Mouse (Mus musculus) ES-Bruce4 (cell line): ENCODE results near the gene Edn1. TPM values are rescaled to one million over a fixed set of nuclear protein-coding genes. Genes with fewer than 3 reads are reported as not detected.

Experiments used
- H3K27ac ChIP-seq: 2 replicates; pipeline ENCODE4 v1.5.1; 2012; ENCODE audit warnings: low read length, inconsistent platforms; ENCODE audit not compliant: insufficient read depth
- H3K27me3 ChIP-seq: 2 replicates; pipeline ENCODE4 v1.6.1; 2012; ENCODE audit warnings: mild to moderate bottlenecking, low read length, inconsistent platforms; ENCODE audit not compliant: control insufficient read depth, poor library complexity, insufficient read depth, severe bottlenecking
- H3K36me3 ChIP-seq: 2 replicates; pipeline ENCODE4 v1.6.1; 2012; ENCODE audit warnings: inconsistent platforms, mild to moderate bottlenecking, low read length, moderate library complexity; ENCODE audit not compliant: control insufficient read depth, poor library complexity, insufficient read depth, severe bottlenecking
- H3K4me1 ChIP-seq: one replicate; pipeline ENCODE4 v1.8.1; 2011; ENCODE audit warnings: low read length; ENCODE audit not compliant: control insufficient read depth, insufficient read depth
- H3K4me3 ChIP-seq: 2 replicates; pipeline ENCODE4 v1.5.1; 2011; ENCODE audit warnings: low read depth, mild to moderate bottlenecking, low read length
- H3K9ac ChIP-seq: 2 replicates; pipeline ENCODE4 v1.6.1; 2012; ENCODE audit warnings: low read depth, mild to moderate bottlenecking, inconsistent platforms; ENCODE audit not compliant: poor library complexity, severe bottlenecking
- H3K9me3 ChIP-seq: replicated peaks from 2 replicates; pipeline ENCODE4 v1.6.1; 2012; ENCODE audit warnings: mild to moderate bottlenecking, low read length, inconsistent platforms; ENCODE audit not compliant: control insufficient read depth, poor library complexity, insufficient read depth, severe bottlenecking
- CTCF ChIP-seq: IDR thresholded peaks from one replicate; pipeline ENCODE4 v1.8.1; 2011; ENCODE audit warnings: low read depth, low read length
- EP300 ChIP-seq: IDR thresholded peaks from 2 replicates; pipeline ENCODE4 v1.6.1; 2011; ENCODE audit warnings: low read depth, low read length; ENCODE audit not compliant: insufficient read depth
- POLR2A ChIP-seq: IDR thresholded peaks from one replicate; pipeline ENCODE4 v1.8.1; 2011; ENCODE audit warnings: low read length; ENCODE audit not compliant: insufficient read depth
- polyA plus RNA-seq: library from polyadenylated mRNA; stranded (reverse); fragments of >200 nt; gene quantifications from 2 replicates; pipeline ENCODE4 v1.2.4, GENCODE M21; 2011; ENCODE audit warnings: low read depth; ENCODE audit not compliant: missing spikeins, insufficient read depth, insufficient read length

Gene Edn1
- polyA plus RNA-seq, 1 experiment = 1.3 TPM

DNA sequence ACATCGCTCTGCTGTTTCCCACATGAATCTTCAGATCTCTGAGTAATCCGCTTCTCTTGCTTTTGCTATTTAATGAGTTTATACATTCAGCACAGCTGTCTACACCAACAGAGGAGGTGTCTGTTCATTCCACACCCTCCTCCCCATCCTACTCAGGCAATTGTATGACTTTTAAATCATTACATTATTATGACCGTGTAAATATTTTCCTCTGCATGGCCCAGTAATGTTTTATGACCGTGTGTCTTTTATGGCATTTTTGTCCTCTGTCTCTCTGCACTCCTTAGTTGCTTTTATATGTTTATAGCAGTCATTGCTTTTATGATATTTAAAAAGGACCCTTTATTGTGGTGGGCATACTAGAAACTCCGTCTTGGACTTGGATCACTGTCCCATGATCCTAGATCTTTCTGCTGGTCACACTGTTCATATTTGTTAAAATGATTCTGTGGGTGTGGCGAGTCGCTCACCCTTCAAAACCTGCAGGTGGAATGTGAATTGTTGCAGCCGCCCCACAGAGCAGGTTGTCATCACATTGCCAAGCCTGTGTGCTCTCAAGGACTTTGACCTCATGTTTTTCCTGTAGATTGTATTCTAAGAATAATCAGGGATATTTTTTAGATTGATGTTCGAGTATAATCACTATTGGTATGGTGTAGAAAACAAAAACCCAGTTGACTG is 24.4 kb upstream of the Edn1 start:
- no peak overlapping the region for H3K9ac ChIP-seq
- H3K36me3 ChIP-seq = no peaks in the 10 kb centered on the region
- 0 out of 2 replicates have a peak, but pooled peaks cover 1% of the 10 kb centered on the region for H3K27me3 ChIP-seq
- no peaks in the 10 kb centered on the region for H3K4me1 ChIP-seq
- no peak for TF ChIP-seq EP300
- no peak for TF ChIP-seq POLR2A
- no peak for TF ChIP-seq CTCF
- H3K9me3 ChIP-seq = no peaks in the 10 kb centered on the region
- no peak overlapping the region for H3K4me3 ChIP-seq
- H3K27ac ChIP-seq = no peak overlapping the region

DNA sequence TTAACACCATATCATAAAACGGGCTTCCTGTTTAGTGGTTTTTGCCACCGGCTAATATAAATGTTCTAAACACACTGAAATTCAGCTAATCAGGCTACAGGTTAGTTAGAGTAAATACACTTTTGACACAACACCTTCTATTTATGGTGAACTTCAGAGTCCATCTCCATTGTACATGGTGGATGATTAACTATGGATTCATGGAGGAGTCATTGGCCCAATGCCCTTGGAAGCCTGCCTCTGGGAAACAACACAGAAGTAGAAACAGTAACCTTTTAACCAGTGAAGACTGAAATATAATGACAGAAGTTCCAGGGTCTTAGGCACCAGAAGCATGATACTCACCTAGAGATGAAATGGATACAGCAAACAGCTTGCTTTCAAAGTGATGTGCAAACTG is 23.5 kb upstream of the Edn1 start:
- Histone ChIP-seq H3K36me3 (no peaks in the 10 kb centered on the region), H3K27ac (no peak overlapping the region), H3K9ac (no peak overlapping the region), H3K4me3 (no peak overlapping the region), H3K9me3 (no peaks in the 10 kb centered on the region), H3K27me3 (0 out of 2 replicates have a peak, but pooled peaks cover 1% of the 10 kb centered on the region), H3K4me1 (no peaks in the 10 kb centered on the region)
- TF ChIP-seq EP300 (no peak), CTCF (no peak), POLR2A (no peak)

DNA sequence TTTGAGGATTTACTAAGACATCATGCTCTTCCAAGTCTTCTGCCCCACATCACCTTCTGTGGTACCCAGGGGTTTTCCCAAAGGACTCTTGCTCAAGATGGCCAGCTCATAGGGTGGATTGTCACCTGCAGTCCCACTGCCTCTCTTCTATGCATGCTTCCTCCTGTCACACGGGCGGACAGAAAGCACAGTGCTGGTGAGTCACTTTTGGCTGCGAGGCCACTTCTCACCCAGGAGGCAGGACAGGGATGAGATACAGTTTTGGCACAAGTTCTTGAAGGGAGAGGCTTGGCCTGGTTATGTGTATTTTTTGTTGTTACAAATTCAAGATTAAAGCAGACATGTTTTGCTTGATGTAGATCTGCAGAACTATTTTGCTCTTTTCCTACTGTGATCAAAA is 15.4 kb upstream of the Edn1 start:
- H3K27ac ChIP-seq = no peak overlapping the region
- TF ChIP-seq EP300 (no peak), CTCF (no peak), POLR2A (no peak)
- H3K9ac ChIP-seq = no peak overlapping the region
- no peaks in the 10 kb centered on the region for H3K36me3 ChIP-seq
- no peaks in the 10 kb centered on the region for H3K9me3 ChIP-seq
- H3K4me1 ChIP-seq = no peaks in the 10 kb centered on the region
- H3K27me3 ChIP-seq = no peaks in the 10 kb centered on the region
- no peak overlapping the region for H3K4me3 ChIP-seq

DNA sequence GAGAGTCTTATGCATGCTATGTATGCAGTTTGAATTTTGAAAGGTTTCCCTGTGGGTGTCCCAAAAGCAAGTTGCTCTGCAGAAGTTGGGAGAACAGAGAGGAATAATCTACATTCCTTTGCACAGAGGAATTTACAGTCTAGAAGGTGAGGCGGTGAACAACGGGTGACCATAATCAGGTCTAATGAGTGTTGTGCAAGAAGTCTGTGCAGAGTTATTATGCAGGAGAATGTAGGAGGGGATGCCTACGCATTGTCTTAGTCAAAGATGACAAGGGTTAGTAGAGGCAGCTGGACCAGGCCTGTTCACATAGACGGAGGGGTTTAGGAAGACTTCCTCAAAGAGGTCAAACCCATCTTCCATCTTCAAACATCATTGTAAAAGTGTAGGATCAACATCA is 14.5 kb upstream of the Edn1 start:
- no peaks in the 10 kb centered on the region for H3K4me1 ChIP-seq
- H3K9ac ChIP-seq = no peak overlapping the region
- H3K36me3 ChIP-seq = no peaks in the 10 kb centered on the region
- TF ChIP-seq EP300 (no peak), CTCF (no peak), POLR2A (no peak)
- H3K27me3 ChIP-seq = no peaks in the 10 kb centered on the region
- H3K9me3 ChIP-seq = no peaks in the 10 kb centered on the region
- H3K27ac ChIP-seq = no peak overlapping the region
- H3K4me3 ChIP-seq = no peak overlapping the region

DNA sequence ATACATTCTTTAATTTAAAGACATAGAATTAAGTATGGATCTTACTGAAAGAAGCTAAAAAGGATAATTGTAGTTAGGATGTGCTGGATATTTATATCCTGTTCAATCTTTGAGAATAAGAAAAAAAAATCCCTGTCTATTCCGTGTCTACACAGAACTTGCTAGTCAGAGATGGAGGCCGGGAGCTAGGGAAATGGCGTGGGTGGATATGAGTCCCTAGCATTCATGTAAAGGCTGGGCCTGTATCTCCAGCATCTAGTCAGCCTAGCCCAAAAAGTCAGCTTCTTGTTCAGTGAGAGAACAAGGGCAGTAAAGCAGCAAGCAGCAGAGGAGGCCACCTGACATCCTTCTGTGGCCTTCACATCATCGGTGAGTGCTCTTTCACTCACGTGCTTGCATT is 8.7 kb upstream of the Edn1 start:
- Histone ChIP-seq H3K36me3 (no peaks in the 10 kb centered on the region), H3K9me3 (no peaks in the 10 kb centered on the region), H3K4me1 (no peaks in the 10 kb centered on the region), H3K27ac (no peak overlapping the region), H3K4me3 (no peak overlapping the region), H3K9ac (no peak overlapping the region), H3K27me3 (no peaks in the 10 kb centered on the region)
- TF ChIP-seq CTCF (no peak), EP300 (no peak), POLR2A (no peak)

DNA sequence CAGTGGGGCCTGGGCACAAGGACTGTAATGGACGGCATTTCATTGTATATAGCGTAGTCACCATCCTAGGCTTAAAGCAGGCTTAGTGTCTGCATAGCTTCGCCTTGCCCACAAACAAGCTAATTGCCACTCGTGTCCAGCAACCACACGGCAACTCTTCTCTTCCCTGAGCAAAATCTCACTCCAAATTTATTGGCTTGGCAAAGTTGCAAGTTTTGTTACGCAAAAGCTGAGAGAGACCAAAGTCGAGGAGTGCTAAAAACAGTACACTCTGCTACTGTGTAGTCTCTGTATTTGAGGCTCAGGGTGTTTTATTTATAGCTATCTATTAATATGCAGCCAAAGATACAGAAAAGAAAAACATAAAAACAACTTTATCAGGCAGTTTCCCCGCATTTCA is 3.0 kb upstream of the Edn1 start:
- Histone ChIP-seq H3K36me3 (no peaks in the 10 kb centered on the region), H3K9ac (no peak overlapping the region), H3K4me1 (no peaks in the 10 kb centered on the region), H3K9me3 (no peaks in the 10 kb centered on the region), H3K27ac (no peak overlapping the region), H3K4me3 (no peak overlapping the region), H3K27me3 (peaks cover 2% of the 10 kb centered on the region; the same call in 1 of the 2 replicates)
- TF ChIP-seq POLR2A (no peak), CTCF (no peak), EP300 (no peak)
